Mouse (Mus musculus): ENCODE data around the gene Gm15155. TPM values are rescaled to one million over a fixed set of nuclear protein-coding genes. Genes with fewer than 3 reads are reported as not detected.

Gene Gm15155
- polyA plus RNA-seq (2014; fragmentation: Nextera tagmentation; extraction: Ambion mirVana) = not detected in 2 replicates

DNA sequence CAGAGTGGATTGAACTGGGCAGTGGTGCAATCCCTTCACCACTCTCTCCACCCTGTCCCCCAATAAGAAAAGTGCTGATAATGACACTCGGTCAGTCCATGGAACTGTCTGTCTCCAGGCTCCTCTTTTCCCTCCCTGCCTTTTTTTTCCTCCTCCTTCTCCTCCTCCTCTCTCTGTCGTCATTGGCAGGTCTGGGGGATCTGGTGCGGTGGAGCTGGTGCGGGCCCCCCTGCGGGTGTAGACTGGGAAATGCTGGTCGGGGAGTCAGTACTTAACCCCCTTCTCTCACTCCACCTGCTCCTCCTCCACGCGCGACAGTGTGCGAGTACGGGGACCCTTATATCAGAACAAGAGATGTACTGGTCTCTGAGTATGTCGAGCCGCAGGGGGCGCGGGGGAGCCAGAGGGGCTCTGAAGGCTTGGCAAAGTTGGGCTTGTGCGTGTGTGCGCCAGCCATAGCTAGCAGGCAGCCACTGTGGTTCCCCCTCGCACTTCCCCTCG is at the start of gene Gm15155:
Gene Gm15155 (plus strand): TSS at position 401 of the 501 bp plus-strand sequence.
- 0 out of 2 replicates have a peak within 1 kb of the TSS, but pooled peaks have one; percentile 22 for H3K9ac ChIP-seq (replicated peaks; ENCODE audit: low read length)
- 18% methylated on average over 19 of the region's 19 CpGs for WGBS
- H3K36me3 ChIP-seq (replicated peaks; ENCODE audit: control insufficient read depth, insufficient read depth, low read depth, low read length) = no peaks in the 10 kb centered on the region
- peaks cover 22% of the 10 kb centered on the region for H3K27me3 ChIP-seq (ENCODE audit: control insufficient read depth, insufficient read depth, low read length)
- H3K27ac ChIP-seq (replicated peaks; ENCODE audit: low read depth, low read length) = no peak within 1 kb of the TSS
- DNase-seq (ENCODE audit: low spot score) = peak; percentile 29
- peak within 1 kb of the TSS; percentile 44 for H3K4me3 ChIP-seq (ENCODE audit: low read depth, low read length)
- H3K4me2 ChIP-seq (ENCODE audit: low read depth, low read length) = peak within 1 kb of the TSS; percentile 90
- H3K4me1 ChIP-seq (ENCODE audit: control insufficient read depth, insufficient read depth, low read length) = no peaks in the 10 kb centered on the region
- no peaks in the 10 kb centered on the region for H3K9me3 ChIP-seq (replicated peaks; ENCODE audit: control insufficient read depth, low read length)
- peak; percentile 41 for ATAC-seq (replicated peaks; ENCODE audit: insufficient number of reproducible peaks, low FRiP score, low TSS enrichment, low read depth)

DNA sequence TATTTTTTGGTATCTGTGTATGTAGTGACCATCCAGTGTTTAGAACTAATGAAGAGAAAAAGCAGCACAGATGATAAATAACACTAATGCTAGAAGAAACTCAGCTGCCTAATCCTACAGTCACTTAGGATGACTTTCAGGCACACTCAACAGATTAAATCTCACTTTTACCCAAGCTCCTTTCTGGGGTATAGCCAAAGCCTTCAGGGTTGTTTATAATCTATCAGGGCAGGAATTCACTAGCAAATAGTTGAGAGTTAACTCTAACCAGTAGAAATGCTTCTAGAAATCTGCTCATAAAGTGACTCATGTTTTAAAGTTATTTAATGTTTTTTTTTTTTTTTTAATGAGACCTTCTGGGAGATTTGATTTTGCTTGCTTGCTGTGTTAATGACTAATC is 44.8 kb upstream of the Gm15155 start:
- Histone ChIP-seq H3K9me3 (replicated peaks; ENCODE audit: control insufficient read depth, low read length) (no peaks in the 10 kb centered on the region), H3K9ac (replicated peaks; ENCODE audit: low read length) (no peak overlapping the region), H3K27ac (replicated peaks; ENCODE audit: low read depth, low read length) (no peak overlapping the region), H3K36me3 (replicated peaks; ENCODE audit: control insufficient read depth, insufficient read depth, low read depth, low read length) (no peaks in the 10 kb centered on the region), H3K4me3 (ENCODE audit: low read depth, low read length) (no peak overlapping the region), H3K27me3 (ENCODE audit: control insufficient read depth, insufficient read depth, low read length) (no peaks in the 10 kb centered on the region), H3K4me1 (ENCODE audit: control insufficient read depth, insufficient read depth, low read length) (no peaks in the 10 kb centered on the region), H3K4me2 (ENCODE audit: low read depth, low read length) (no peak overlapping the region)
- ATAC-seq (replicated peaks; ENCODE audit: insufficient number of reproducible peaks, low FRiP score, low TSS enrichment, low read depth) (no peak), DNase-seq (ENCODE audit: low spot score) (no peak)

DNA sequence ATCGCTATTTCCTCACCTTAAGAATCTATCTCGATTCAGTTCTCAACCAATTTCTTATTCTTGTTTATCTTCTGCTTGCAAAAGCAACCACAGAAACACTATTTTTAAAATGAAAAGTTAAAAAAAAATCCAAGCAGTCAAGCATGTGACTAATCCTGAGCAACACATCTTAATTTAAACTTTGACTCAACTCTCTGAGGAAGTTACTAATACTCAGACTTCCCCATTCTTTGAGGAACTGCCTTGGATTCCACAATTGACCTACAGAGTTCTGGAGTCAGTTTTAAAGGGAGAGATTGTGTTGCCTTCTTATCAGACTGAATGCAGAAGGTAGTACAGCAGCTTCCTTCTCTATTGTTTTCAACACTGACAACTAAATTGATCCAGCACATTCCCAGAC is 40.0 kb upstream of the Gm15155 start:
- H3K9ac ChIP-seq (replicated peaks; ENCODE audit: low read length) = no peak overlapping the region
- DNase-seq (ENCODE audit: low spot score) = no peak
- H3K4me3 ChIP-seq (ENCODE audit: low read depth, low read length) = no peak overlapping the region
- H3K27me3 ChIP-seq (ENCODE audit: control insufficient read depth, insufficient read depth, low read length) = no peaks in the 10 kb centered on the region
- H3K36me3 ChIP-seq (replicated peaks; ENCODE audit: control insufficient read depth, insufficient read depth, low read depth, low read length) = no peaks in the 10 kb centered on the region
- no peak for ATAC-seq (replicated peaks; ENCODE audit: insufficient number of reproducible peaks, low FRiP score, low TSS enrichment, low read depth)
- no peaks in the 10 kb centered on the region for H3K4me1 ChIP-seq (ENCODE audit: control insufficient read depth, insufficient read depth, low read length)
- no peak overlapping the region for H3K4me2 ChIP-seq (ENCODE audit: low read depth, low read length)
- WGBS = 97% methylated on average over 2 of the region's 2 CpGs
- H3K27ac ChIP-seq (replicated peaks; ENCODE audit: low read depth, low read length) = no peak overlapping the region
- H3K9me3 ChIP-seq (replicated peaks; ENCODE audit: control insufficient read depth, low read length) = no peaks in the 10 kb centered on the region

DNA sequence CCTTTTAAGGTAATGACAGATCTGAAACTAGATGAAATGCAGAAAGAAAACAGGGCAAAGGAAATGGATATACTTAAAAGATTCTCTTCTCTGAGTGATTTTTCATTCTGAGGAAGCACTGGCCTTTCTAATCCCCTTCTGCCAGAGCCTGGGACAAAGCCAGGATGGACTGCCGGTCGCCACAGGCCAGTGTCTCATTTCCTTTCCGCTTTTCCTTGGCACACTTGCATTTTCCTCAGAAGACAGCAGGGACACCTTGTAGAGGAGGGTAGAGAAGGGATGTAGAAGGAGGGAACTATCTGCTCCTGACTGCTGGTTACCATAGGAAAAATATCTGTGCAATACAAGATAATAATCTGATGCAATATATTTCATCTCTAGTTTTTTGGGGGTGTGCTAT is 33.1 kb upstream of the Gm15155 start:
- 78% methylated on average over 3 of the region's 3 CpGs for WGBS
- H3K27me3 ChIP-seq (ENCODE audit: control insufficient read depth, insufficient read depth, low read length) = no peaks in the 10 kb centered on the region
- no peak overlapping the region for H3K9ac ChIP-seq (replicated peaks; ENCODE audit: low read length)
- H3K9me3 ChIP-seq (replicated peaks; ENCODE audit: control insufficient read depth, low read length) = no peaks in the 10 kb centered on the region
- ATAC-seq (replicated peaks; ENCODE audit: insufficient number of reproducible peaks, low FRiP score, low TSS enrichment, low read depth) (no peak), DNase-seq (ENCODE audit: low spot score) (no peak)
- no peak overlapping the region for H3K4me3 ChIP-seq (ENCODE audit: low read depth, low read length)
- H3K4me1 ChIP-seq (ENCODE audit: control insufficient read depth, insufficient read depth, low read length) = no peaks in the 10 kb centered on the region
- no peak overlapping the region for H3K4me2 ChIP-seq (ENCODE audit: low read depth, low read length)
- H3K27ac ChIP-seq (replicated peaks; ENCODE audit: low read depth, low read length) = no peak overlapping the region
- no peaks in the 10 kb centered on the region for H3K36me3 ChIP-seq (replicated peaks; ENCODE audit: control insufficient read depth, insufficient read depth, low read depth, low read length)

DNA sequence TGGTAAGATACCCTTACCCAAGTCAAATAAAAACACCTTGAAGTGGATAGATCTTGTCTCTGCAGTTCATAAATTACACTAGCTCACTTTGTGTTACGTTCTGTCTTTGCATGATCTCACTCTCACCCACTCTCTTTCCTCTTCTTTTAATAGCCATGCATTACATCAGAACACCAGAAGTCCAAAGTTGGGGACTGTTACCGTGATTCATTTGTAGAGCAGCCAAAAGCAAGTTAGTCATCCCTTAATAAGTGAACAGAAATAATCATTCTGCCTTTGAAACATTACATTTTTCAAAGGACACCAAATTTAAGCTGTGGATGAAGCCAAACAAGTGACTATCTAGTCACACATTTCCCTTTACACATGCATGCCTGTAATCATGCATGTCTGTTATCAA is 32.1 kb upstream of the Gm15155 start:
- no peak overlapping the region for H3K9ac ChIP-seq (replicated peaks; ENCODE audit: low read length)
- no peak overlapping the region for H3K4me2 ChIP-seq (ENCODE audit: low read depth, low read length)
- 85% methylated on average over 2 of the region's 2 CpGs for WGBS
- no peak overlapping the region for H3K4me3 ChIP-seq (ENCODE audit: low read depth, low read length)
- ATAC-seq (replicated peaks; ENCODE audit: insufficient number of reproducible peaks, low FRiP score, low TSS enrichment, low read depth) (no peak), DNase-seq (ENCODE audit: low spot score) (no peak)
- no peaks in the 10 kb centered on the region for H3K36me3 ChIP-seq (replicated peaks; ENCODE audit: control insufficient read depth, insufficient read depth, low read depth, low read length)
- H3K27me3 ChIP-seq (ENCODE audit: control insufficient read depth, insufficient read depth, low read length) = no peaks in the 10 kb centered on the region
- no peaks in the 10 kb centered on the region for H3K9me3 ChIP-seq (replicated peaks; ENCODE audit: control insufficient read depth, low read length)
- H3K27ac ChIP-seq (replicated peaks; ENCODE audit: low read depth, low read length) = no peak overlapping the region
- H3K4me1 ChIP-seq (ENCODE audit: control insufficient read depth, insufficient read depth, low read length) = no peaks in the 10 kb centered on the region

DNA sequence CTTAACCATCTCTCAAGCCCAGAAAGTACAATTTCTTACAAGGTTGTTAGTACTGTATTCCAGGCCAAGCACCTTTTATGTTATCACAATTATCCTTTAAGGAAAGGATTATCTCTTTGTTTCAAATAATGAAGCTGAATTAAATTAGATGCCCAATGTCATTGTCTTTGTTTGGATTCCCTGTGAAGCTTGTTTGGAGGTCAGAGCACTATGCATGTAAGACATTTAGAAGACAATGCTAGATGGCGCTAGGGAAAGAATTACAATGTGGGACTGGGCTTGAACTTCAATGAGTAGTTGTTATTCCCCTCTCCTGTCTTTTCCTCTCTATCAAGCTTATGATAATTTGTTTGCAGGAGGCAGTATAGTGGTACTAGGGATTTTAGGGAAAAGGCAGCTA is 29.9 kb upstream of the Gm15155 start:
- ATAC-seq (replicated peaks; ENCODE audit: insufficient number of reproducible peaks, low FRiP score, low TSS enrichment, low read depth) = no peak
- Histone ChIP-seq H3K27me3 (ENCODE audit: control insufficient read depth, insufficient read depth, low read length) (no peaks in the 10 kb centered on the region), H3K36me3 (replicated peaks; ENCODE audit: control insufficient read depth, insufficient read depth, low read depth, low read length) (no peaks in the 10 kb centered on the region), H3K9me3 (replicated peaks; ENCODE audit: control insufficient read depth, low read length) (no peaks in the 10 kb centered on the region), H3K4me2 (ENCODE audit: low read depth, low read length) (no peak overlapping the region), H3K27ac (replicated peaks; ENCODE audit: low read depth, low read length) (no peak overlapping the region), H3K9ac (replicated peaks; ENCODE audit: low read length) (no peak overlapping the region), H3K4me1 (ENCODE audit: control insufficient read depth, insufficient read depth, low read length) (no peaks in the 10 kb centered on the region), H3K4me3 (ENCODE audit: low read depth, low read length) (no peak overlapping the region)
- WGBS = 39% methylated on average over 1 of the region's 1 CpGs
- no peak for DNase-seq (ENCODE audit: low spot score)

DNA sequence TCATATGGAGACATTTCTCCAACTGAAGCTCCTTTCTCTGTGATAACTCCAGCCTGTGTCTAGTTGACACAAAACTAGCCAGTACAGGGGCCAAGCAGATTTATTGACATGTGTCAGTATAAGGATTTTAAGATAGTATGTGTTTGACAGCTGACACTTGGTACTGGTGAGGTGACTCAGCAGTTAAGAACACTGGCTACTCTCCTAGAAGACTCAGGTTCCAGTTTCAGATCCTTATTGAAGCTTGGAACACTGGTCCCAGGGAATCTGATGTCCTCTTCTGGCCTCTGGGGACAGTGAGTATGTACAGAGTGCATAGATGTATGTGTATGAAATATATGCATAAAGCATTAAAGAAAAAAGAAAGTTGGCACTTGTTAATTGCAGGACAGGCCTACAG is 28.2 kb upstream of the Gm15155 start:
- H3K4me1 ChIP-seq (ENCODE audit: control insufficient read depth, insufficient read depth, low read length) = no peaks in the 10 kb centered on the region
- no peaks in the 10 kb centered on the region for H3K27me3 ChIP-seq (ENCODE audit: control insufficient read depth, insufficient read depth, low read length)
- H3K27ac ChIP-seq (replicated peaks; ENCODE audit: low read depth, low read length) = no peak overlapping the region
- no peak overlapping the region for H3K9ac ChIP-seq (replicated peaks; ENCODE audit: low read length)
- H3K4me3 ChIP-seq (ENCODE audit: low read depth, low read length) = no peak overlapping the region
- ATAC-seq (replicated peaks; ENCODE audit: insufficient number of reproducible peaks, low FRiP score, low TSS enrichment, low read depth) = no peak
- H3K36me3 ChIP-seq (replicated peaks; ENCODE audit: control insufficient read depth, insufficient read depth, low read depth, low read length) = no peaks in the 10 kb centered on the region
- no peak overlapping the region for H3K4me2 ChIP-seq (ENCODE audit: low read depth, low read length)
- H3K9me3 ChIP-seq (replicated peaks; ENCODE audit: control insufficient read depth, low read length) = no peaks in the 10 kb centered on the region
- DNase-seq (ENCODE audit: low spot score) = no peak

DNA sequence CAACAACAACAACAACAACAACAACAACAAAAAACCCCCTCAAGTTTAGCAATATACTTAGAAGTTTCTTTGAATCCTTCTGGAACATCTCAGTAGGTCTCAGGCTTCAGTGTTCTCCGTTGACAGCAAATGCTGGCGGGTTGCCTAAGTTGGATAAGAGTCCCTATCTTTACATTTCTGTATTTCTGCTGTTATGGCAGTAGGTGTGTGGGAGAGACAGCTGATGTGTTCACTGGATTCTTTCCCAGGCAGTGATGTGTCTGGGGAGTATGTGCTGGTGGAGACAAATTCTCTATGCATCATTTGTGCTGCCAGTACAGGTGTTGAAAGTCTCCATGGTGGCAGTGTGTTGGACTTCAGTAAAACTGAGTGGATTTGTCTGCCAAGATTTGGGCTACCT is 23.3 kb upstream of the Gm15155 start:
- no peaks in the 10 kb centered on the region for H3K36me3 ChIP-seq (replicated peaks; ENCODE audit: control insufficient read depth, insufficient read depth, low read depth, low read length)
- H3K4me3 ChIP-seq (ENCODE audit: low read depth, low read length) = no peak overlapping the region
- no peaks in the 10 kb centered on the region for H3K4me1 ChIP-seq (ENCODE audit: control insufficient read depth, insufficient read depth, low read length)
- H3K27me3 ChIP-seq (ENCODE audit: control insufficient read depth, insufficient read depth, low read length) = no peaks in the 10 kb centered on the region
- H3K4me2 ChIP-seq (ENCODE audit: low read depth, low read length) = no peak overlapping the region
- ATAC-seq (replicated peaks; ENCODE audit: insufficient number of reproducible peaks, low FRiP score, low TSS enrichment, low read depth) = no peak
- WGBS = 92% methylated on average over 2 of the region's 2 CpGs
- DNase-seq (ENCODE audit: low spot score) = no peak
- H3K9me3 ChIP-seq (replicated peaks; ENCODE audit: control insufficient read depth, low read length) = no peaks in the 10 kb centered on the region
- H3K9ac ChIP-seq (replicated peaks; ENCODE audit: low read length) = no peak overlapping the region
- no peak overlapping the region for H3K27ac ChIP-seq (replicated peaks; ENCODE audit: low read depth, low read length)
